Mouse (Mus musculus): ENCODE measurements around the gene Mob3b. TPM values are rescaled to one million over a fixed set of nuclear protein-coding genes. Genes with fewer than 3 reads are reported as not detected.

Mob3b gene
- polyA plus RNA-seq, 1 experiment, result not detected

- no peak overlapping the region for H3K4me3 ChIP-seq (replicated peaks)
- no peaks in the 10 kb centered on the region for H3K36me3 ChIP-seq (ENCODE audit: control insufficient read depth)
- TF ChIP-seq GATA1 (IDR thresholded peaks at IDR 0.05; ENCODE audit: low read length) (no peak), TAL1 (IDR thresholded peaks at IDR 0.05; ENCODE audit: low read length) (no peak)
- no peaks in the 10 kb centered on the region for H3K27me3 ChIP-seq (ENCODE audit: control insufficient read depth)
- no peaks in the 10 kb centered on the region for H3K9me3 ChIP-seq (ENCODE audit: control insufficient read depth, low read length)
- H3K4me1 ChIP-seq (ENCODE audit: control insufficient read depth), result no peaks in the 10 kb centered on the region
Measured at GRCm38 (mm10) chr4:34980461-34981039, 176.7 kb downstream of the Mob3b start.

GRCm38 (mm10) chr4:34976916-34977702 is 180.2 kb downstream of the Mob3b start:
- H3K4me1 ChIP-seq (ENCODE audit: control insufficient read depth), result no peaks in the 10 kb centered on the region
- H3K27me3 ChIP-seq (ENCODE audit: control insufficient read depth), result no peaks in the 10 kb centered on the region
- peaks cover 1% of the 10 kb centered on the region for H3K9me3 ChIP-seq (ENCODE audit: control insufficient read depth, low read length)
- H3K36me3 ChIP-seq (ENCODE audit: control insufficient read depth), result no peaks in the 10 kb centered on the region
- TF ChIP-seq GATA1 (IDR thresholded peaks at IDR 0.05; ENCODE audit: low read length), result no peak
- TF ChIP-seq TAL1 (IDR thresholded peaks at IDR 0.05; ENCODE audit: low read length), result no peak
- H3K4me3 ChIP-seq (replicated peaks), result no peak overlapping the region

- peaks cover 4% of the 10 kb centered on the region for H3K9me3 ChIP-seq (ENCODE audit: control insufficient read depth, low read length)
- no peaks in the 10 kb centered on the region for H3K36me3 ChIP-seq (ENCODE audit: control insufficient read depth)
- H3K4me3 ChIP-seq (replicated peaks), result no peak overlapping the region
- H3K4me1 ChIP-seq (ENCODE audit: control insufficient read depth), result no peaks in the 10 kb centered on the region
- TF ChIP-seq GATA1 (IDR thresholded peaks at IDR 0.05; ENCODE audit: low read length), result no peak
- no peak for TF ChIP-seq TAL1 (IDR thresholded peaks at IDR 0.05; ENCODE audit: low read length)
- H3K27me3 ChIP-seq (ENCODE audit: control insufficient read depth), result no peaks in the 10 kb centered on the region
Measured at GRCm38 (mm10) chr4:34976331-34976778, 180.9 kb downstream of the Mob3b start.

- no peak for TF ChIP-seq TAL1 (IDR thresholded peaks at IDR 0.05; ENCODE audit: low read length)
- no peak for TF ChIP-seq GATA1 (IDR thresholded peaks at IDR 0.05; ENCODE audit: low read length)
- no peaks in the 10 kb centered on the region for H3K27me3 ChIP-seq (ENCODE audit: control insufficient read depth)
- H3K4me3 ChIP-seq (replicated peaks), result no peak overlapping the region
- no peaks in the 10 kb centered on the region for H3K4me1 ChIP-seq (ENCODE audit: control insufficient read depth)
- H3K36me3 ChIP-seq (ENCODE audit: control insufficient read depth), result no peaks in the 10 kb centered on the region
- peaks cover 4% of the 10 kb centered on the region for H3K9me3 ChIP-seq (ENCODE audit: control insufficient read depth, low read length)
Measured at GRCm38 (mm10) chr4:34974795-34975194, 182.5 kb downstream of the Mob3b start.

- Histone ChIP-seq H3K36me3 (ENCODE audit: control insufficient read depth) (no peaks in the 10 kb centered on the region), H3K4me3 (replicated peaks) (no peak overlapping the region), H3K4me1 (ENCODE audit: control insufficient read depth) (no peaks in the 10 kb centered on the region), H3K9me3 (ENCODE audit: control insufficient read depth, low read length) (peaks cover 4% of the 10 kb centered on the region), H3K27me3 (ENCODE audit: control insufficient read depth) (no peaks in the 10 kb centered on the region)
- no peak for TF ChIP-seq GATA1 (IDR thresholded peaks at IDR 0.05; ENCODE audit: low read length)
- TF ChIP-seq TAL1 (IDR thresholded peaks at IDR 0.05; ENCODE audit: low read length), result no peak
Measured at GRCm38 (mm10) chr4:34967541-34967940, 189.7 kb downstream of the Mob3b start.

GRCm38 (mm10) chr4:34966336-34966957 is 190.8 kb downstream of the Mob3b start:
- TF ChIP-seq TAL1 (IDR thresholded peaks at IDR 0.05; ENCODE audit: low read length), result no peak
- H3K27me3 ChIP-seq (ENCODE audit: control insufficient read depth), result no peaks in the 10 kb centered on the region
- no peaks in the 10 kb centered on the region for H3K36me3 ChIP-seq (ENCODE audit: control insufficient read depth)
- no peak overlapping the region for H3K4me3 ChIP-seq (replicated peaks)
- no peaks in the 10 kb centered on the region for H3K9me3 ChIP-seq (ENCODE audit: control insufficient read depth, low read length)
- H3K4me1 ChIP-seq (ENCODE audit: control insufficient read depth), result no peaks in the 10 kb centered on the region

- no peak for TF ChIP-seq TAL1 (IDR thresholded peaks at IDR 0.05; ENCODE audit: low read length)
- no peak for TF ChIP-seq GATA1 (IDR thresholded peaks at IDR 0.05; ENCODE audit: low read length)
- Histone ChIP-seq H3K4me1 (ENCODE audit: control insufficient read depth) (no peaks in the 10 kb centered on the region), H3K27me3 (ENCODE audit: control insufficient read depth) (no peaks in the 10 kb centered on the region)
Measured at GRCm38 (mm10) chr4:34964906-34965305, 192.4 kb downstream of the Mob3b start.

GRCm38 (mm10) chr4:34963999-34964398 is 193.3 kb downstream of the Mob3b start:
- Histone ChIP-seq H3K36me3 (ENCODE audit: control insufficient read depth) (no peaks in the 10 kb centered on the region), H3K4me3 (replicated peaks) (no peak overlapping the region), H3K9me3 (ENCODE audit: control insufficient read depth, low read length) (no peaks in the 10 kb centered on the region), H3K4me1 (ENCODE audit: control insufficient read depth) (no peaks in the 10 kb centered on the region), H3K27me3 (ENCODE audit: control insufficient read depth) (no peaks in the 10 kb centered on the region)
- TF ChIP-seq TAL1 (IDR thresholded peaks at IDR 0.05; ENCODE audit: low read length) (no peak), GATA1 (IDR thresholded peaks at IDR 0.05; ENCODE audit: low read length) (no peak)

More at GRCm38 (mm10) chr4:34964906-34965305, 192.4 kb downstream of the Mob3b start:
- no peaks in the 10 kb centered on the region for H3K36me3 ChIP-seq (ENCODE audit: control insufficient read depth)
- H3K9me3 ChIP-seq (ENCODE audit: control insufficient read depth, low read length), result no peaks in the 10 kb centered on the region
- no peak overlapping the region for H3K4me3 ChIP-seq (replicated peaks)

Measured in erythroblast, embryonic 14.5 days (primary cell).